Mouse (Mus musculus): ENCODE results near the gene Foxp3.

The Foxp3 gene

GRCm38 (mm10) chrX:7573176-7574086 is at the start of gene Foxp3:
Foxp3 (plus strand) TSS chrX:7573644.
- peak; percentile 13 to 34 for DNase-seq (ENCODE audit: low spot score in 2 of 2)

- DNase-seq (ENCODE audit: low spot score in 2 of 2), result no peak
Observed at GRCm38 (mm10) chrX:7524961-7525360, 48.5 kb upstream of the Foxp3 start.

DNA sequence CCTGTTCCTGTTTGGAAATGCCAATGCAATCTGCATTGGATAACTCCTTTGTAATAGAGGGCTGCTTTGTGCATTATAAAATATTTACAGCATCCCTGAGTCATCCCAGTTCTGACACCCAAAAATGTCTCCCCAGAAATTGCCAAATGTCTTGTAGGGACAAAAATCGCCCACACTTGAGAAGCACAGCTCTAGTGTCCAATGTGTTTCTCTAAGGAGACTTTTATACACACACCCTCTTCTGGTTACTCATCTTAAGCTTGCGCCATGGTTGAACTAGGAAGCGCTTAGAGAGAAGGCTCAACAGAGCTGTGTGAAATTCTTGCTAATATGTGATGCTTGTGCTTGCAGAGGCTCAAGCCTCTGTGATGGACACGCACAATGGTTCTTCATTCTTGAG is 20.0 kb upstream of the Foxp3 start:
- no peak for DNase-seq (ENCODE audit: low spot score in 2 of 2)

GRCm38 (mm10) chrX:7563076-7563475 is 10.4 kb upstream of the Foxp3 start:
- DNase-seq (ENCODE audit: low spot score in 2 of 2), result no peak

DNA sequence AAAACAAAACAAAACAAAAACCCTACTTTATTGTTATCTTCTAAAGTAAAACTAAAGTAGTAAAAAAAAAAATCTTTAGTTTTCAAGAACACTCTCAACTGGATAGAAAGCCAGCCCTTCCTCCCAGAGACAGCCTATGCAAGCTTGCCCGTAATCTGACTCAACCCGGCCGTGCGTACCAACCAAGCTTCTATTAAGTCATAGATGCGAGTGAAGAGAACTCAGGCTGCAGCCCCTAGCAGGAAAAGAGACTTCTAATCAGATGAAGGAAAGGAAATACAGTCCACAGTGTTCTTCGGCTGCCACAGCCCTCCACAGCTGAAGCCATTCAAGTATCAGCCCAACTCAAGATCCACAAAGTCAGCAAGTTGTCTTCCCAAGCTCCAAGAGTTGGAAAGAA is 7.1 kb upstream of the Foxp3 start:
- no peak for DNase-seq (ENCODE audit: low spot score in 2 of 2)

DNA sequence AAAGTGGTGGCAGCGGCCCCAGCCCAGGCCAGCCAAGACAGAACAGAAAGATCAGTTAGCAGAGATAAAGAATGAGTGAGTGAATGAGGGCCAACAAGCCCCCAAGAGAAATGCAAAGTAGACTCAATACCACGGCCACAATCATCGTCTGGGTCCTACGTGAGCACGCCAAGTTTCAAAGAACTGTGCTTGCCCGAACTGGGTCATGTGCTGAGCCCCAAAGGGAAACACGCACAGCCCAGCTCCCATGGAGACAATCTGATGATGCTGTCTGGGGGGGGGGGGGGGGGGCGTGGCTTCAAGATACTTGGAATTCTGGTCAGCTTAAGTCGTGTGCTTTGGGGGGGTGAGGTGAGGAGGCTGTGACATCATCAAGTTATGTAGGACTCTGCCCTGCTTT is 6.0 kb upstream of the Foxp3 start:
- DNase-seq (ENCODE audit: low spot score in 2 of 2), result no peak

- DNase-seq (ENCODE audit: low spot score in 2 of 2), result no peak
Observed at GRCm38 (mm10) chrX:7570481-7571175, 2.8 kb upstream of the Foxp3 start.

GRCm38 (mm10) chrX:7571565-7572136 is 1.8 kb upstream of the Foxp3 start:
- DNase-seq (ENCODE audit: low spot score in 2 of 2), result no peak

DNA sequence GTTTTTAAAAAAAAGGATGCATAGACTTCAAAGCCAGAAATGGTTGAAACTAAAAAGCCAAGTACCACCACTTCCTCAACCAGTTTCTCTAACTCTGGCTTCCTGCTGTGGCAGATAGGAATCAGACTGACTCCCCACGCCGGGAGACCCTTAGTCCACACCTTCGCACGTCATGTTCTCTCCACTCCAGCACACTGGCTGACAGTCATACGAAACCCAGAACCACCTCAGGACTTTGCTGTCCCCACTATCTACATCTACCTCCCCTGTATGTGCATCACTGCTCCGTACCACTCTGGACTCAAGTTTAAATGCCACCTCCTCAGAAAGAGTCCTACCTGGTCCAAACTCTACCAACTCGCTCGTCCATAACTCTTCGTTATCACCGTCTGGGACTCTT is 978 bp upstream of the Foxp3 start:
- DNase-seq (ENCODE audit: low spot score in 2 of 2), result no peak

DNA sequence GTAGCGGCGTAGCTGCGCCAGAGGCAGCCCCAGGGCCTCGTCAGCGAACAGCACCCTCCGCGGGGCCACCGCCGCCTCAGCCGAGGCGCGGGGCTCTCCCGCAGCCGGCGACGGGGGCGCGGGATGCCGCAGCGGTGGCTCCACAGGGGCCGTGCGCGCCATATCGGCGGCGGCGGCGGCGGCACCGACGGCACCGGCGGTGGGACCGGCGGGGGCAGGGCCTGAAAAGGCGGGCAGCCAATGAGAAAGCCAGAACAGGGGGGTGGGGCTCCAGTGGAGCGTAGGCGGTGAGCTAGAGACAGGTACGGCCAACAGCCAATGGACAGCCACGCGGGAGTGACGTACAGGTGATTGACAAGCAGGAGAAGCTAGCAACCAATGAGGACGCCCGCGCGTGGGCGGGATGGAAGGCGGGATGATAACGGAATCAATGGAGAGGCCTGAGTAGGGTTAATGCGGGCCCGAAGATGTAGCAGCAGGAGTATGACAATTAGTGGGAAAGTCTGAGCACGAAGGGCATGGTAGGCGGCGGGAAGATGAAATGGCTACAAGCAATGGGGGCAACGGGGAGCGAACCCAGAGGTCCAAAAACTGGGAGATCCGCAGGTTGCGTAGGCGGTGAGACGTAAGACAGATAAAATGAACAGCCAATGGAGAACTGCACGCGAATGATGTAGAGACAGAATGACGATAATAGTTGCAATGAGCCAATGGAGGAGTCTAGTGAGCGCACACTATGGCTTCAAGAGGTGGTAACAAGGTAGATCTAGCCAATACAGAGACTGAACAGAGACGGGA is 842 bp downstream of the Foxp3 start, which contains the start of gene Ppp1r3f:
Gene Ppp1r3f, minus strand, starts transcription at position 197 of the 798 bp plus-strand sequence.
- peak; percentile 95 to 97 for DNase-seq (ENCODE audit: low spot score in 2 of 2)

- DNase-seq (ENCODE audit: low spot score in 2 of 2), result no peak
Observed at GRCm38 (mm10) chrX:7574885-7575231, 1.4 kb downstream of the Foxp3 start.

DNA sequence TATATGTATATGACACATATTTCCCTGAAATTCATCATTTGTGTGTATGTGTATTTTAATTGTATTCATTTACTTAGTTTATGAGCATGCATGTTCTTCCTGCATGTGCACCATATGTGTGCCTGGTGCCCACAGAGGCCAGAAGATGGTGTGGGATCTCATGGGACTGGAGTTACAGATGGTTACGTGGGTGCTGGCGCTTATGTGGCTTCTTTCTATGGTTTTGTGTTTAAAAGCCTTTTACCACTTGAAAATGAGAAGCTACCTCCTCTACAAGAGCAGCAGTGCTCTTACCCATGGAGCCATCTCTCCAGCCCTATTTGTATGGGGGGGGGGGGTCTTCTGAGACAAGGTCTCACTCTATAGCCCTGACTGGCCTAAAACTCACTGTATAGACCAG is 7.7 kb downstream of the Foxp3 start:
- no peak for DNase-seq (ENCODE audit: low spot score in 2 of 2)

DNA sequence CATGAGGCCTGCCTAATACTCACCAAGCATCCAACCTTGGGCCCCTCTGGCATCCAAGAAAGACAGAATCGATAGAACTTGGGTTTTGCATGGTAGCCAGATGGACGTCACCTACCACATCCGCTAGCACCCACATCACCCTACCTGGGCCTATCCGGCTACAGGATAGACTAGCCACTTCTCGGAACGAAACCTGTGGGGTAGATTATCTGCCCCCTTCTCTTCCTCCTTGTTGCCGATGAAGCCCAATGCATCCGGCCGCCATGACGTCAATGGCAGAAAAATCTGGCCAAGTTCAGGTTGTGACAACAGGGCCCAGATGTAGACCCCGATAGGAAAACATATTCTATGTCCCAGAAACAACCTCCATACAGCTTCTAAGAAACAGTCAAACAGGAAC is 10.4 kb downstream of the Foxp3 start:
- no peak for DNase-seq (ENCODE audit: low spot score in 2 of 2)

- no peak for DNase-seq (ENCODE audit: low spot score in 2 of 2)
Observed at GRCm38 (mm10) chrX:7586356-7586755, 12.9 kb downstream of the Foxp3 start.

DNA sequence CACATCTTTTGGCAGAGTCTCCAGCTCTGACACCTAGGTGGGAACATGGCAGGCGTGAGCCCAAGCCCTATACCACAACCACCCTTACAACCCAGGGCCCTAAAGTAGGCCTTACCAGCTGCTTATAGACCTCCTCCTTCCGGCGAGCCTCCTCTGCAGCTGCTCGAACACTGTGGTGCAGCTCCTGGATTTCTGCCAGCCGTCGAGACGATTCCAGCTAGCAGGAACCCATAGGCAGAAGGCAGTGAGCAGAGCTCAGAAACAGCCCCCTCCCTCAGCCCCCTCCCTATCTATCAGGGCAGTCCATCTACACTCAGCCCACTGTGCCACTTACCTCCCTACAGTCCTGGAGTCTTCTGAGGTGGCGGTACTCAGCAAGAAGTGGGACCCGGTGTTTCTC is 21.9 kb downstream of the Foxp3 start:
- no peak for DNase-seq (ENCODE audit: low spot score in 2 of 2)

DNA sequence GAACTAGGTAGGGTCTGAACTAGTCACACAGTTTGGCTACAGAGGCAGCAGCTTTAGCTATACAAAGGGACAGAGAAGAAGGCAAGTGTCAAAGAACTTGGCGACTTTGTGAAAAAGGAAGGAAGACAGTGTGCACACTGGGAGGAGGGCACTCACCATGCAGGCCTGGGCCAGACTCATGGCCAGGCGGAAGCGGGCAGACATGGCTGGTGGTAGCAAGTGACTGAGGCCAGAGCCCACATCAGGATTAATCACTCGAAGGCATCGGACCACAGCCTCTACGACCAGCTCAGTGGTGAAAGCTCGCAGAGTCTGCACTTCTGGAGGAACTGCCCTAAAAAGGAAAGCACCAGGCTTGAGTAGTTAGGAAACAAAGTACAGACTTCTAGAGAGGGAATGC is 30.6 kb downstream of the Foxp3 start:
- no peak for DNase-seq (ENCODE audit: low spot score in 2 of 2)

DNA sequence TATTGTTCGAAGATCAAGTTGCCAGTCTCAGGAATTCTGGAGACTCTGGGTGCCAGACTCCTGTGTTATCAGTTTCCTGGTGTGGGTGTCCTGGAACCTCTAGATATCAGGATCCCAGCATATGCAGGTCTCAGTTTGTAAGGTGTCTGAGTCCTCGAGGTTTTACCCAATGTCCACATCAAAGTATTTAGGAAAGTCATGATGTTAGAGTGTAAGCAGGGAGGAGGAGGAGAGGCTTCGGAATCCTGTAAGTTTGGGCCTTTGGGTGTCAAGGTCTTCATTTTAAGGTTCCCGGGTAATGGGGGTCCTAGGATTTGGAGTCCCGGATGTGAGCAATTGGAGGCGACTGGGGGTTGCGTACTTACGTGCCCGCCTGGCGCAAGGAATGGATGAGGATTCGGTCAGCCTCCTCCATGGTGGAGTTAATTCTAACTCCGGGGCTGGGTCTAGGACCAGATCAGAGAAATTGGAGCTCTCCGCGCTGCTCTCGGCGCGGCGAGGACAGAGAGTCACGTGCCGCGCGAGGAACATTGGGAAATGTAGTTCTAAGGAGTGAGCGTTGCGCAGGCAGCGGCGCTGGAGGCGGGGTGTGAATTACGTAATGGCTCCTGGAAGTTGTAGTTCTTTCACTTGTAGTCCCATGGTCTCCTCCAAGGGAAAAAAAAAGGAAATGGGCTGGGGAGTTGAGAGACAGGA is 31.6 kb downstream of the Foxp3 start, which contains the start of gene Ccdc22:
Gene Ccdc22, minus strand, starts transcription at position 639 of the 696 bp plus-strand sequence.
- peak; percentile 69 to 76 for DNase-seq (ENCODE audit: low spot score in 2 of 2)

DNA sequence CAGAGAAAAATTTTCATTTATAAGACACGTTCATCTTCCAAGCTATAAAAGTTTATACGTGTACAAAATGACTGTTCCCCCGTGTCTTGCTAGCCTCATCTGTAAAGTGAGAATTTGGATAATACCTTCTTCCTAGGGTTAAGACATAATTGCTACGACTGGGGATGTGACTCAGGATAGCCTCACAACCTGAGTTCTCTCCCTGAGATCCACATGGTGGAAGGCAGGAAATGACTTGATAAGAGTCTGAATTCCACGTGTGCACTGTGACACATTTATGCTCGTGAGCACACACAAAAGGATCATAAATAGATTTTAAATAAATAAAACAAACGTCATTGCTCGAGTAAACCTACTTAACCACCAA is 32.1 kb downstream of the Foxp3 start:
- no peak for DNase-seq (ENCODE audit: low spot score in 2 of 2)

- DNase-seq (ENCODE audit: low spot score in 2 of 2), result no peak
Observed at GRCm38 (mm10) chrX:7606783-7607182, 33.3 kb downstream of the Foxp3 start, which contains the start of gene Cacna1f. Cacna1f (plus strand) TSS chrX:7607083.

- no peak for DNase-seq (ENCODE audit: low spot score in 2 of 2)
Observed at GRCm38 (mm10) chrX:7610035-7610434, 36.6 kb downstream of the Foxp3 start.

All from frontal cortex, postnatal 10 days (tissue).